Mouse (Mus musculus) CH12.LX (cell line): ENCODE results near the gene Klhl3. TPM values are rescaled to one million over a fixed set of nuclear protein-coding genes. Genes with fewer than 3 reads are reported as not detected.
A peak's percentile ranks its signal among the peaks of the same experiment; 100 is the strongest.
"Not testable (repeated sequence)": the region's sequence is repeated elsewhere in the genome, so short reads cannot be mapped to it uniquely, and the experiment has no call there.

ENCODE experiments used
- DNase-seq: peaks from one replicate; pipeline ENCODE4 v3.0.0-alpha.2; 2013; ENCODE audit errors: extremely low read depth
- H3K27ac ChIP-seq: 2 replicates; pipeline ENCODE4 v1.5.1; 2012; ENCODE audit warnings: low read depth, mild to moderate bottlenecking, control low read depth, moderate library complexity; ENCODE audit not compliant: insufficient read depth
- H3K27me3 ChIP-seq: replicated peaks from 2 replicates; pipeline ENCODE3; 2012; ENCODE audit warnings: inconsistent platforms
- H3K36me3 ChIP-seq, 2 experiments: replicated peaks in 1 of 2; 2 replicates each; pipeline versions ENCODE3 to v1.6.1; 2012; ENCODE audit warnings: inconsistent platforms in 1 of 2, low read length in 1 of 2, mild to moderate bottlenecking in 1 of 2, mixed read lengths in 1 of 2, moderate library complexity in 1 of 2; ENCODE audit not compliant: control insufficient read depth in 1 of 2, insufficient read depth in 1 of 2
- H3K4me1 ChIP-seq, 2 experiments: 2 replicates each; pipeline ENCODE4 v1.6.1; 2012; ENCODE audit warnings: inconsistent platforms in 1 of 2, moderate library complexity in 1 of 2; ENCODE audit not compliant: insufficient read depth in 2 of 2, control insufficient read depth in 1 of 2
- H3K4me2 ChIP-seq: 2 replicates; pipeline ENCODE4 v1.6.1; 2012; ENCODE audit warnings: low read depth, mild to moderate bottlenecking, control low read depth; ENCODE audit not compliant: poor library complexity, insufficient read depth, severe bottlenecking
- H3K4me3 ChIP-seq, 3 experiments: fragments of 150-350 bp in 1 of 3; sonication (generic) in 1 of 3; replicated peaks in 1 of 3; 2 replicates each; pipeline versions ENCODE3 to v1.5.1; 2011 to 2012; ENCODE audit warnings: low read depth in 2 of 3, low read length in 2 of 3, mild to moderate bottlenecking in 2 of 3, moderate library complexity in 2 of 3, control low read depth in 1 of 3, improper control_type of control experiment in 1 of 3, inconsistent platforms in 1 of 3, mixed read lengths in 1 of 3; ENCODE audit not compliant: poor library complexity in 1 of 3
- H3K79me2 ChIP-seq: replicated peaks from 2 replicates; pipeline ENCODE4 v1.6.1; 2012; ENCODE audit warnings: mild to moderate bottlenecking, moderate library complexity; ENCODE audit not compliant: control insufficient read depth, poor library complexity, insufficient read depth, severe bottlenecking; ENCODE audit errors: extremely low read depth
- H3K9ac ChIP-seq: 2 replicates; pipeline ENCODE4 v1.6.1; 2012; ENCODE audit warnings: low read depth, mild to moderate bottlenecking, control low read depth, moderate library complexity; ENCODE audit not compliant: insufficient read depth
- H3K9me3 ChIP-seq: replicated peaks from 2 replicates; pipeline ENCODE3; 2012; ENCODE audit warnings: low read length, inconsistent platforms, mixed read lengths
- BHLHE40 ChIP-seq: IDR thresholded peaks from 2 replicates; pipeline ENCODE4 v1.6.1; 2011; ENCODE audit warnings: mild to moderate bottlenecking, low read depth, low read length, improper control_type of control experiment
- CTCF ChIP-seq, 2 experiments: IDR thresholded peaks in 1 of 2; conservative IDR thresholded peaks in 1 of 2; 2 replicates each; pipeline ENCODE4 v1.5.1; 2011 to 2012; ENCODE audit warnings: low read depth in 2 of 2, low read length in 2 of 2, improper control_type of control experiment in 1 of 2, inconsistent platforms in 1 of 2, mild to moderate bottlenecking in 1 of 2, moderate library complexity in 1 of 2
- E2F4 ChIP-seq: IDR thresholded peaks from 2 replicates; pipeline ENCODE4 v1.6.1; 2011; ENCODE audit warnings: low read depth, low read length, improper control_type of control experiment; ENCODE audit not compliant: insufficient replicate concordance
- ELF1 ChIP-seq: IDR thresholded peaks from 2 replicates; pipeline ENCODE4 v1.6.1; 2014; ENCODE audit warnings: low read depth, mild to moderate bottlenecking, inconsistent platforms, low read length, improper control_type of control experiment
- GABPA ChIP-seq: IDR thresholded peaks from 2 replicates; pipeline ENCODE4 v1.6.1; 2012; ENCODE audit warnings: low read depth, low read length, improper control_type of control experiment, inconsistent platforms; ENCODE audit not compliant: insufficient replicate concordance
- JUND ChIP-seq: conservative IDR thresholded peaks from 2 replicates; pipeline ENCODE4 v1.6.1; 2011; ENCODE audit warnings: low read depth, low read length, improper control_type of control experiment
- MAFK ChIP-seq: IDR thresholded peaks from 2 replicates; pipeline ENCODE4 v1.6.1; 2011; ENCODE audit warnings: low read length, improper control_type of control experiment; ENCODE audit not compliant: insufficient replicate concordance
- MAX ChIP-seq: IDR thresholded peaks from 2 replicates; pipeline ENCODE4 v1.6.1; 2011; ENCODE audit warnings: low read length, improper control_type of control experiment
- MEF2A ChIP-seq: IDR thresholded peaks from 2 replicates; pipeline ENCODE4 v1.6.1; 2014; ENCODE audit warnings: low read depth, mild to moderate bottlenecking, inconsistent platforms, low read length, improper control_type of control experiment, borderline replicate concordance
- MXI1 ChIP-seq: IDR thresholded peaks from 2 replicates; pipeline ENCODE4 v1.6.1; 2011; ENCODE audit warnings: mild to moderate bottlenecking, low read depth, low read length, improper control_type of control experiment
- NELFE ChIP-seq: IDR thresholded peaks from 2 replicates; pipeline ENCODE4 v1.6.1; 2011; ENCODE audit warnings: low read depth, low read length, improper control_type of control experiment
- NRF1 ChIP-seq: IDR thresholded peaks from 2 replicates; pipeline ENCODE4 v1.6.1; 2014; ENCODE audit warnings: low read depth, mild to moderate bottlenecking, inconsistent platforms, low read length, improper control_type of control experiment, moderate library complexity
- POLR2AphosphoS2 ChIP-seq: IDR thresholded peaks from 2 replicates; pipeline ENCODE4 v1.6.1; 2011; ENCODE audit warnings: low read depth, low read length, improper control_type of control experiment
- RAD21 ChIP-seq: IDR thresholded peaks from 2 replicates; pipeline ENCODE4 v1.6.1; 2011; ENCODE audit warnings: low read depth, mild to moderate bottlenecking, low read length, improper control_type of control experiment, moderate library complexity
- SIN3A ChIP-seq: IDR thresholded peaks from 2 replicates; pipeline ENCODE4 v1.6.1; 2012; ENCODE audit warnings: low read length, improper control_type of control experiment, inconsistent platforms
- TBP ChIP-seq: conservative IDR thresholded peaks from 2 replicates; pipeline ENCODE4 v1.6.1; 2011; ENCODE audit warnings: low read depth, low read length, improper control_type of control experiment
- ZC3H11A ChIP-seq: IDR thresholded peaks from 2 replicates; pipeline ENCODE4 v1.6.1; 2012; ENCODE audit warnings: low read depth, mild to moderate bottlenecking, inconsistent platforms, low read length, improper control_type of control experiment
- ZMIZ1 ChIP-seq: IDR thresholded peaks from 2 replicates; pipeline ENCODE4 v1.6.1; 2012; ENCODE audit warnings: low read depth, mild to moderate bottlenecking, inconsistent platforms, low read length, improper control_type of control experiment
- dilution Hi-C: fragments of 300-500 bp; cut with MboI; formaldehyde crosslinking; loops from 2 replicates; pipeline ENCODE4 v1.14.3; 2020; ENCODE audit warnings: low sequenced_read_pairs; ENCODE audit not compliant: extremely low pct_unique_long_range_greater_than_20kb, extremely low pct_ligation_motif_present
- in situ Hi-C: fragments of 300-500 bp; cut with MboI; formaldehyde crosslinking; loops from 3 replicates; pipeline ENCODE4 v1.14.3; 2019; ENCODE audit warnings: low sequenced_read_pairs, low pct_ligation_motif_present, low pct_unique_long_range_greater_than_20kb, mixed read lengths
- polyA plus RNA-seq: library from polyadenylated mRNA; unstranded; fragments of >175 nt; gene quantifications from 2 replicates; pipeline ENCODE4 v1.2.1, GENCODE M21; 2012; ENCODE audit warnings: low read depth; ENCODE audit not compliant: insufficient read length
- total RNA-seq, 2 experiments: library from RNA; depleted of rRNA; stranded (reverse); fragments of 300-350 nt in 1 of 2; fragments of >200 nt in 1 of 2; gene quantifications; 2 replicates each; pipeline ENCODE4 v1.2.3; 2012 to 2014

Klhl3 gene
- total and polyA plus RNA-seq, 3 experiments = not detected

DNA sequence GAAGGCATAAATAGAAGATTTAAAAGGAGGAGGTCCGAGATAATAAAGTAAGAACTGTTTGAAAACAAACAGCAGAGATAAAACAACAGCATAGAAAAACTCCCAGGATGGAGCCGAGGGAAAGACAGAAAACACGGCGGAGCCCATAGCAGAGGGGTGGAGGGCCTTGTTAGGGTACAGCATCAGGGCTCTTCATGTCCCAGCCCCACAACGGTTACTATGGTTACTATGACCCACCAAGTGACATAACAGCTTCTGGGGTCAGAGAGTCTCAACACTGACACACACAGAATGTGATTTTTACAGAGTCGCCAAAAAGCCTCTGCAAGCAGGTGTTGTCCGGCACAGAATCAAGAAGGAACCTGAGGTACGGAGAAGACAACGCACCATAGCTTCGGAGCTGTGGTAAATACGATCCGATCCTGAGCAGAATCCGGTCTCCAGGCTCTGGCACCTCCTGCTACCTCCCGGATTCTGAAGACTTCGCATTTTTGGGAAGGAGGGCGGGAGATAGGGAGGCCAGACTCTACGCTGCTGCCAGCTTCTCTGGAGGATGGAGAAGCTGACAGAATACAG, 35.0 kb upstream of the Klhl3 start:
- H3K27me3 ChIP-seq = peaks cover 8% of the 10 kb centered on the region
- H3K4me2 ChIP-seq = peak overlapping the region; percentile 80
- no peak for DNase-seq
- H3K9me3 ChIP-seq = no peaks in the 10 kb centered on the region
- H3K4me1 ChIP-seq = no peaks in the 10 kb centered on the region; a peak in 1 of 4 replicates
- TF ChIP-seq MXI1 (no peak), E2F4 (no peak), JUND (no peak), GABPA (no peak), ELF1 (no peak), NRF1 (no peak), POLR2AphosphoS2 (no peak), RAD21 (no peak), SIN3A (no peak), MAFK (no peak), NELFE (no peak), BHLHE40 (no peak), MAX (no peak), TBP (no peak), ZC3H11A (no peak)
- dilution Hi-C loops (no loop called here), in situ Hi-C loops (no loop called here)
- H3K27ac ChIP-seq = no peak overlapping the region
- H3K9ac ChIP-seq = no peak overlapping the region
- no peak overlapping the region for H3K4me3 ChIP-seq
- no peaks in the 10 kb centered on the region for H3K36me3 ChIP-seq
- H3K79me2 ChIP-seq = no peaks in the 10 kb centered on the region

DNA sequence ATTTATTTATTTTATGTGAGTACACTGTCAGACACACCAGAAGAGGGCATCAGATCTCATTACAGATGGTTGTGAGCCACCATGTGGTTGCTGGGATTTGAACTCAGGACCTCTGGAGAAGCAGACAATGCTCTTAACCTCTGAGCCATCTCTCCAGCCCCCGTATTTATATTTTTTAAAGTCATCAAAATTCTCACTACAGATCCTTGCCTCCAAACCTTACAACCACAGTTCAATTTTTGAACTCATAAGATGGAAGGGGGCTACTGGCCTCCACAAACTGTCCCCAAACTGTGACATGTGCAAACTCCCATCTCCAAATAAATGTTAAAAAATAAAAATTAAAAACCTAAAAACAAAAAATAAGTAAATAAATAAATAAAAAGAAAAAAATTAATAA, 34.4 kb upstream of the Klhl3 start:
- no peak for DNase-seq
- H3K4me3 ChIP-seq = no peak overlapping the region
- H3K27ac ChIP-seq = no peak overlapping the region
- H3K36me3 ChIP-seq = no peaks in the 10 kb centered on the region
- no peaks in the 10 kb centered on the region for H3K9me3 ChIP-seq
- dilution Hi-C loops (no loop called here), in situ Hi-C loops (no loop called here)
- no peaks in the 10 kb centered on the region; a peak in 1 of 4 replicates for H3K4me1 ChIP-seq
- peaks cover 8% of the 10 kb centered on the region for H3K27me3 ChIP-seq
- H3K79me2 ChIP-seq = no peaks in the 10 kb centered on the region
- no peak overlapping the region for H3K4me2 ChIP-seq
- TF ChIP-seq ZMIZ1 = no peak
- no peak for TF ChIP-seq MEF2A
- no peak for TF ChIP-seq CTCF (conservative IDR thresholded peaks at IDR 0.05 in 1 of 2, IDR thresholded peaks at IDR 0.05 in 1 of 2; ENCODE audit: low read depth in 2 of 2, low read length in 2 of 2)
- TF ChIP-seq TBP = no peak
- H3K9ac ChIP-seq = no peak overlapping the region

DNA sequence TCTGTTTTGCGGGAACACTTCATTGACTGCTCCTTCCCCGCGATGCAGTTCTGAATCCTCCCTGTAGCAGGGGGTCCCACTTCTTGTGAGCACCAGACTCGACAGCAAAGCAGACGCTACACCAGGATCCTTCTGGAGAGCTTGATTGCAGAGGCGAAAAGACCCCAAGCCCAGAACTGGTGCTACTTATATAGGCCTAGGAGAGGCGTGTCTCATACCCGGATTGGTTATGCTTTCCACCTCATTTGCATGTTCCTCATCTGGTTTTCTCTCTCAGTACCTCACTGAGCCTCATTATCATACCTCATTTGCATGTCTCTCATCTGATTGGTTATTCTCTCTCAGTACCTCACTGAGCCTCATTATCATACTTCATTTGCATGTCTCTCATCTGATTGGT, 33.2 kb upstream of the Klhl3 start:
- H3K4me2 ChIP-seq, H3K9me3 ChIP-seq, in situ Hi-C loops, dilution Hi-C loops, H3K9ac ChIP-seq, H3K27ac ChIP-seq, H3K4me1 ChIP-seq, H3K79me2 ChIP-seq, H3K27me3 ChIP-seq, DNase-seq, H3K36me3 ChIP-seq, H3K4me3 ChIP-seq: not testable (repeated sequence)
